Mouse (Mus musculus) naive thymus-derived CD4-positive, alpha-beta T cell, adult 2 months (primary cell): Measurements from ENCODE around the gene Plxna4.

Source experiments
- DNase-seq: peaks from one replicate; pipeline ENCODE4 v3.0.0-alpha.2; 2011; ENCODE audit warnings: low read depth

Plxna4 gene

GRCm38 (mm10) chr6:32251674-32252073, 336.3 kb downstream of the Plxna4 start:
- no peak for DNase-seq

GRCm38 (mm10) chr6:32246036-32246435, 342.0 kb downstream of the Plxna4 start:
- no peak for DNase-seq

- no peak for DNase-seq
Observed at GRCm38 (mm10) chr6:32243040-32243439, 345.0 kb downstream of the Plxna4 start.

GRCm38 (mm10) chr6:32231383-32231782, 356.6 kb downstream of the Plxna4 start:
- DNase-seq, result no peak

GRCm38 (mm10) chr6:32226636-32227035, 361.4 kb downstream of the Plxna4 start:
- no peak for DNase-seq

- no peak for DNase-seq
Observed at GRCm38 (mm10) chr6:32224007-32224703, 363.8 kb downstream of the Plxna4 start.

GRCm38 (mm10) chr6:32220765-32221164, 367.2 kb downstream of the Plxna4 start:
- DNase-seq, result no peak

- no peak for DNase-seq
Observed at GRCm38 (mm10) chr6:32218544-32218943, 369.4 kb downstream of the Plxna4 start.

- no peak for DNase-seq
Observed at GRCm38 (mm10) chr6:32212439-32212838, 375.6 kb downstream of the Plxna4 start.

GRCm38 (mm10) chr6:32210139-32210538, 377.9 kb downstream of the Plxna4 start:
- no peak for DNase-seq

GRCm38 (mm10) chr6:32208951-32209350, 379.0 kb downstream of the Plxna4 start:
- DNase-seq, result no peak

- no peak for DNase-seq
Observed at GRCm38 (mm10) chr6:32204253-32204652, 383.7 kb downstream of the Plxna4 start.

GRCm38 (mm10) chr6:32203389-32203788, 384.6 kb downstream of the Plxna4 start:
- no peak for DNase-seq

GRCm38 (mm10) chr6:32202664-32203192, 385.3 kb downstream of the Plxna4 start:
- no peak for DNase-seq

GRCm38 (mm10) chr6:32201506-32201905, 386.5 kb downstream of the Plxna4 start:
- DNase-seq, result no peak

GRCm38 (mm10) chr6:32199616-32200015, 388.4 kb downstream of the Plxna4 start:
- no peak for DNase-seq

- DNase-seq, result no peak
Observed at GRCm38 (mm10) chr6:32196913-32197312, 391.1 kb downstream of the Plxna4 start.

GRCm38 (mm10) chr6:32193046-32193445, 394.9 kb downstream of the Plxna4 start:
- DNase-seq, result no peak

GRCm38 (mm10) chr6:32184402-32184985, 403.5 kb downstream of the Plxna4 start:
- DNase-seq, result no peak

- no peak for DNase-seq
Observed at GRCm38 (mm10) chr6:32183651-32184185, 404.3 kb downstream of the Plxna4 start.

- DNase-seq, result no peak
Observed at GRCm38 (mm10) chr6:32180012-32180358, 408.0 kb downstream of the Plxna4 start.

GRCm38 (mm10) chr6:32179346-32180011, 408.5 kb downstream of the Plxna4 start:
- DNase-seq, result no peak

GRCm38 (mm10) chr6:32177905-32178304, 410.1 kb downstream of the Plxna4 start:
- no peak for DNase-seq
